Comparison of ENCODE assay signal across 27 mouse cellular contexts in the genomic region with DNA sequence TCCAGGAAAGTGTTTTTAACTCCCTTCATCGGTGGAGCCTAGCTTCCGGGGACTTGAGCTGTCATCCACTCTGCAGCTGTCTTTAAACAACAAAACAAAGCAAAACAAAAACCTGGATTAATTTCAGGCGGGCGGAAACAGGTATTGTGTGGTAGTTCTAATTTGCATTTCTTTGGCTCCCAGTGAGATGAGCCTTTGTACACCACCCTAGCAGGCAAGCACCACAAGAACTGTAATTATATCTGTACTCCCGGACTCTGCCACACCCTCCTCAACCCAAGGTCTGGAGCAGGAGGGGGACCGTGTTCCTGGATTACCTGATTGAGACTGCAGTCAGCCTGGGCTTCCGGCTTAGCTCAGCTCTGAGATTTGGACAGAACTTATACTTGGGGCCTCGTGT. TPM values are rescaled to one million over a fixed set of nuclear protein-coding genes. Genes with fewer than 3 reads are reported as not detected.
DNase-seq lines count a peak whose midpoint lies in the region; ATAC-seq and TF ChIP-seq lines count a peak whose summit lies in the region.
"Had no signal": no experiment of that assay in that cellular context is flagged by ENCODE, and none has a peak within 500 bp of the region (broad histone marks: within the 10 kb centered on the region; RNA-seq: fewer than 3 reads in every experiment).

No protein-coding gene starts in this region.

- H3K27ac ChIP-seq in intestine, embryonic 15.5 days, result no peak overlapping the region
- no peak overlapping the region for H3K27ac ChIP-seq in intestine, postnatal 0 days (ENCODE audit: low read depth, low read length)
- H3K27ac ChIP-seq in ES-Bruce4 (ENCODE audit: insufficient read depth, low read length) (no peak overlapping the region), ES-E14 (ENCODE audit: insufficient read depth, low read depth, low read length, poor library complexity, severe bottlenecking) (no peak overlapping the region)
- H3K27ac ChIP-seq in intestine, embryonic 16.5 days (ENCODE audit: low read length), result no peak overlapping the region
- H3K27ac ChIP-seq: embryonic facial prominence, embryonic 15.5 days; forebrain, embryonic 10.5 days; heart, embryonic 10.5 days; hindbrain, embryonic 12.5 days had no signal

- TF ChIP-seq POLR2A in ES-Bruce4 (IDR thresholded peaks at IDR 0.05; ENCODE audit: insufficient read depth, low read length), result no peak

- 0 out of 2 replicates have a peak, but pooled peaks cover 5% of the 10 kb centered on the region for H3K4me1 ChIP-seq in intestine, embryonic 15.5 days (replicated peaks)
- no peaks in the 10 kb centered on the region for H3K4me1 ChIP-seq in intestine, postnatal 0 days (replicated peaks; ENCODE audit: control insufficient read depth, insufficient read depth, low read length)
- peaks cover 8% of the 10 kb centered on the region for H3K4me1 ChIP-seq in ES-Bruce4 (ENCODE audit: control insufficient read depth, insufficient read depth, low read length)
- H3K4me1 ChIP-seq in ES-E14 (ENCODE audit: control insufficient read depth in 2 of 2, insufficient read depth in 2 of 2, low read length in 2 of 2, poor library complexity in 1 of 2), result peaks cover 13 to 34% of the 10 kb centered on the region in 2 experiments
- H3K4me1 ChIP-seq in intestine, embryonic 16.5 days (ENCODE audit: control insufficient read depth, insufficient read depth, low read length), result peaks cover 4% of the 10 kb centered on the region; the same call in 1 of the 2 replicates

- TF ChIP-seq EP300 in ES-Bruce4 (IDR thresholded peaks at IDR 0.05; ENCODE audit: insufficient read depth, low read depth, low read length), result peak; percentile 76

- in situ Hi-C loops in ES-E14 (cut with MboI; ENCODE audit: low sequenced_read_pairs in 2 of 2, unreplicated experiment in 2 of 2), result no loop called here

- no peak for TF ChIP-seq CTCF in intestine, postnatal 0 days (IDR thresholded peaks at IDR 0.05; ENCODE audit: low read depth)
- TF ChIP-seq CTCF in ES-Bruce4 (IDR thresholded peaks at IDR 0.05; ENCODE audit: low read depth, low read length), result no peak

- no peaks in the 10 kb centered on the region for H3K36me3 ChIP-seq in intestine, embryonic 15.5 days
- H3K36me3 ChIP-seq in intestine, postnatal 0 days (ENCODE audit: control insufficient read depth, insufficient read depth), result no peaks in the 10 kb centered on the region
- H3K36me3 ChIP-seq in ES-Bruce4 (ENCODE audit: control insufficient read depth, insufficient read depth, low read length, poor library complexity, severe bottlenecking) (no peaks in the 10 kb centered on the region), ES-E14 (ENCODE audit: control insufficient read depth, insufficient read depth, low read length, poor library complexity, severe bottlenecking) (no peaks in the 10 kb centered on the region)
- no peaks in the 10 kb centered on the region for H3K36me3 ChIP-seq in intestine, embryonic 16.5 days (ENCODE audit: control insufficient read depth, insufficient read depth, low read length)
- H3K36me3 ChIP-seq: embryonic facial prominence, embryonic 15.5 days; forebrain, embryonic 10.5 days; G1E; heart, embryonic 10.5 days; hindbrain, embryonic 12.5 days had no signal

- no peak overlapping the region for H3K4me2 ChIP-seq in intestine, embryonic 15.5 days (replicated peaks)
- H3K4me2 ChIP-seq in intestine, postnatal 0 days (replicated peaks; ENCODE audit: low read depth), result no peak overlapping the region
- no peak overlapping the region for H3K4me2 ChIP-seq in intestine, embryonic 16.5 days (ENCODE audit: low read depth, low read length)
- H3K4me2 ChIP-seq: embryonic facial prominence, embryonic 15.5 days; hindbrain, embryonic 12.5 days had no signal

- H3K9ac ChIP-seq in intestine, embryonic 15.5 days, result no peak overlapping the region
- H3K9ac ChIP-seq in intestine, postnatal 0 days (ENCODE audit: low read depth, low read length), result no peak overlapping the region
- H3K9ac ChIP-seq in ES-Bruce4 (ENCODE audit: low read depth, poor library complexity, severe bottlenecking) (no peak overlapping the region), ES-E14 (ENCODE audit: insufficient read depth, low read depth, low read length, poor library complexity, severe bottlenecking) (no peak overlapping the region)
- no peak overlapping the region for H3K9ac ChIP-seq in intestine, embryonic 16.5 days (ENCODE audit: low read depth, low read length)
- H3K9ac ChIP-seq: embryonic facial prominence, embryonic 15.5 days; hindbrain, embryonic 12.5 days had no signal

- H3K27me3 ChIP-seq in intestine, embryonic 15.5 days (replicated peaks), result peaks cover 6% of the 10 kb centered on the region; the same call in 1 of the 2 replicates
- peaks cover 4% of the 10 kb centered on the region; the same call in 1 of the 2 replicates for H3K27me3 ChIP-seq in intestine, postnatal 0 days (replicated peaks; ENCODE audit: control insufficient read depth, insufficient read depth, low read length)
- H3K27me3 ChIP-seq in ES-Bruce4 (ENCODE audit: control insufficient read depth, insufficient read depth, low read length, poor library complexity, severe bottlenecking), result no peaks in the 10 kb centered on the region
- H3K27me3 ChIP-seq in intestine, embryonic 16.5 days (replicated peaks; ENCODE audit: control insufficient read depth, insufficient read depth, low read length), result peaks cover 12% of the 10 kb centered on the region; the same call in 1 of the 2 replicates

- 68% methylated on average over 8 of the region's 8 CpGs for WGBS in intestine, embryonic 15.5 days
- WGBS in intestine, postnatal 0 days, result 59% methylated on average over 8 of the region's 8 CpGs
- 57% methylated on average over 8 of the region's 8 CpGs for WGBS in intestine, embryonic 16.5 days

- peak; percentile 62; the same call in 1 of the 2 replicates for ATAC-seq in intestine, embryonic 15.5 days
- ATAC-seq in intestine, postnatal 0 days, result no peak
- 0 out of 2 replicates have a peak, but pooled peaks have one; percentile 46 for ATAC-seq in intestine, embryonic 16.5 days
- ATAC-seq: activated CD4-positive, CD25-positive, alpha-beta regulatory T cell, adult 4 months; CD4-positive, CD25-positive, alpha-beta regulatory T cell, adult 4 months; forebrain, embryonic 16.5 days had no signal

- no peak overlapping the region for H3K4me3 ChIP-seq in intestine, embryonic 15.5 days (replicated peaks)
- no peak overlapping the region for H3K4me3 ChIP-seq in intestine, postnatal 0 days (ENCODE audit: low read depth, low read length)
- no peak overlapping the region for H3K4me3 ChIP-seq in ES-Bruce4 (ENCODE audit: low read depth, low read length)
- H3K4me3 ChIP-seq in ES-E14 (ENCODE audit: insufficient read depth in 1 of 2, low read depth in 1 of 2, low read length in 2 of 2, poor library complexity in 1 of 2, severe bottlenecking in 1 of 2), result no peak overlapping the region
- H3K4me3 ChIP-seq in intestine, embryonic 16.5 days (ENCODE audit: low read length), result no peak overlapping the region
- H3K4me3 ChIP-seq: embryonic facial prominence, embryonic 15.5 days; erythroblast, embryonic 14.5 days; forebrain, embryonic 10.5 days; heart, embryonic 10.5 days; hindbrain, embryonic 12.5 days had no signal

- DNase-seq in ES-E14 (ENCODE audit: low read depth, low spot score), result no peak
- DNase-seq in gastrocnemius, postnatal 4 days (ENCODE audit: low spot score in 2 of 2), result no peak
- no peak for DNase-seq in heart, adult 11 months
- DNase-seq: adrenal gland, postnatal 14 days; cerebellum, adult 18-20 months; cerebellum, adult 9-11 months; cerebellum, postnatal 36 days; gastrocnemius, postnatal 14 days; heart, postnatal 10 days; heart, postnatal 4 days; kidney, adult 11 months; kidney, adult 9 months had no signal

- no peaks in the 10 kb centered on the region for H3K9me3 ChIP-seq in intestine, embryonic 15.5 days
- no peaks in the 10 kb centered on the region for H3K9me3 ChIP-seq in intestine, postnatal 0 days (ENCODE audit: control insufficient read depth)
- H3K9me3 ChIP-seq in ES-Bruce4 (replicated peaks; ENCODE audit: control insufficient read depth, insufficient read depth, low read length, poor library complexity, severe bottlenecking) (no peaks in the 10 kb centered on the region), ES-E14 (ENCODE audit: control insufficient read depth, insufficient read depth, low read depth, low read length) (no peaks in the 10 kb centered on the region)
- H3K9me3 ChIP-seq in intestine, embryonic 16.5 days (ENCODE audit: control insufficient read depth, low read length), result no peaks in the 10 kb centered on the region
- H3K9me3 ChIP-seq: embryonic facial prominence, embryonic 15.5 days; forebrain, embryonic 10.5 days; G1E; heart, embryonic 10.5 days; hindbrain, embryonic 12.5 days had no signal

TF ChIP-seq in ES-E14, 5 proteins besides CTCF, POLR2A, EP300 and RAD21:
- TF ChIP-seq HCFC1 (IDR thresholded peaks at IDR 0.05; ENCODE audit: borderline replicate concordance, insufficient read depth, low read length) (0 out of 2 replicates have a peak, but pooled peaks have one; percentile 33), MAFK (IDR thresholded peaks at IDR 0.05; ENCODE audit: insufficient read depth, low read depth, low read length) (no peak)
TF ChIP-seq in ES-E14: peak in this region for 1.

RNA-seq across cellular contexts. Expression of gene Adgrb2, which starts 14.5 kb away (rescaled TPM):
- 2.2 and 2.6 TPM in 2 replicates for polyA plus RNA-seq in intestine, embryonic 15.5 days (2015; fragmentation: Nextera tagmentation; extraction: Ambion mirVana)
- 0.43 and 0.70 TPM in 2 replicates for polyA plus RNA-seq in intestine, postnatal 0 days (2015; fragmentation: Nextera tagmentation; extraction: Ambion mirVana)
- 4.9 TPM in 2 replicates for polyA plus RNA-seq in ES-Bruce4 (2011; ENCODE audit: insufficient read depth, insufficient read length, low read depth, missing spikeins)
- 19.5 and 36.2 TPM in 2 replicates for total RNA-seq in ES-E14 (2012; rRNA removed)
- 0.99 and 1.0 TPM in 2 replicates for polyA plus RNA-seq in intestine, embryonic 16.5 days (2015; fragmentation: Nextera tagmentation; extraction: Ambion mirVana)
- 1 to 10 TPM; 3.0 to 5.1 TPM for total RNA-seq in gastrocnemius, postnatal 4 days (2021)
- total RNA-seq: granulocyte monocyte progenitor cell, adult 5-6 weeks had no signal
- polyA plus RNA-seq: erythroblast, embryonic 14.5 days; G1E had no signal

RNA-seq across cellular contexts. Expression of gene Spocd1, which starts 41.1 kb away (rescaled TPM):
- polyA plus RNA-seq in intestine, embryonic 15.5 days (2015; fragmentation: Nextera tagmentation; extraction: Ambion mirVana), result 0.09 TPM in 1 of 2 replicates, not detected in the other
- not detected in 2 replicates for polyA plus RNA-seq in intestine, postnatal 0 days (2015; fragmentation: Nextera tagmentation; extraction: Ambion mirVana)
- 0.25 TPM in 1 of 2 replicates, not detected in the other for polyA plus RNA-seq in ES-Bruce4 (2011; ENCODE audit: insufficient read depth, insufficient read length, low read depth, missing spikeins)
- total RNA-seq in ES-E14 (2012; rRNA removed), result 0.13 and 0.21 TPM in 2 replicates
- polyA plus RNA-seq in intestine, embryonic 16.5 days (2015; fragmentation: Nextera tagmentation; extraction: Ambion mirVana), result 0.04 TPM in 1 of 2 replicates, not detected in the other
- not detected for total RNA-seq in gastrocnemius, postnatal 4 days (2021)
- total RNA-seq: G1E; gastrocnemius, adult 18-20 months; gastrocnemius, postnatal 14 days; granulocyte monocyte progenitor cell, adult 5-6 weeks had no signal
- polyA plus RNA-seq: activated CD4-positive, CD25-positive, alpha-beta regulatory T cell, adult 4 months; CD4-positive, CD25-positive, alpha-beta regulatory T cell, adult 4 months; erythroblast, embryonic 14.5 days; forebrain, embryonic 10.5 days; forebrain, embryonic 16.5 days; G1E had no signal
